In genomic region chr17:86505183-86505631, GRCm38 (mm10) we compare ENCODE assay signal across 8 mouse cellular contexts. TPM values are rescaled to one million over a fixed set of nuclear protein-coding genes. Genes with fewer than 3 reads are reported as not detected.
DNase-seq lines count a peak whose midpoint lies in the region.

Gm10309 (minus strand) TSS chr17:86505232.

- intact Hi-C loops in left cerebral cortex, postnatal 36 days (cut with DNase I) = no loop called here

- H3K27ac ChIP-seq in limb, embryonic 10.5 days = no peak within 1 kb of the TSS

- H3K9me3 ChIP-seq in limb, embryonic 10.5 days (replicated peaks) = no peaks in the 10 kb centered on the region

- H3K4me3 ChIP-seq in limb, embryonic 10.5 days = no peak within 1 kb of the TSS

- H3K27me3 ChIP-seq in limb, embryonic 10.5 days (ENCODE audit: low read depth, poor library complexity, severe bottlenecking) = no peaks in the 10 kb centered on the region

- peak; percentile 44 for DNase-seq in adrenal gland, adult 2 months
- no peak for DNase-seq in adrenal gland, postnatal 4 days (ENCODE audit: low spot score in 2 of 2)
- DNase-seq in NIH3T3 (ENCODE audit: low read depth) = peak; percentile 20
- peak; percentile 57 for DNase-seq in gastrocnemius, adult 8-10 months (ENCODE audit: low spot score in 2 of 2)
- peak; percentile 35 to 42 for DNase-seq in left cerebral cortex, postnatal 36 days (ENCODE audit: low spot score in 2 of 2)
- no peak for DNase-seq in limb, embryonic 10.5 days (ENCODE audit: low spot score)
- no peak for DNase-seq in thymus, postnatal 4 days
- no peak for DNase-seq in neural tube, embryonic 10.5 days (ENCODE audit: extremely low spot score, low spot score)

- H3K4me1 ChIP-seq in limb, embryonic 10.5 days = peaks cover 17% of the 10 kb centered on the region

- WGBS in limb, embryonic 10.5 days = 90% methylated on average over 8 of the region's 8 CpGs

- no peaks in the 10 kb centered on the region for H3K36me3 ChIP-seq in limb, embryonic 10.5 days

RNA-seq across cellular contexts. Expression of gene Gm10309, which starts in this region (rescaled TPM):
- total RNA-seq in adrenal gland, adult 2 months (2021) = not detected
- 0.19 TPM in 1 of 2 replicates, not detected in the other for polyA plus RNA-seq in adrenal gland, adult 2 months (2012; rRNA removed)
- under 1 TPM in 1 of 2 experiments, not detected in 1; 0.25 TPM for total RNA-seq in adrenal gland, postnatal 4 days (2021)
- total RNA-seq in gastrocnemius, adult 8-10 months (2022) = under 1 TPM in 1 of 4 experiments, not detected in 3; 0.24 TPM
- not detected for total RNA-seq in left cerebral cortex, postnatal 36 days (2021)
- 0.16 TPM in 2 replicates for polyA plus RNA-seq in limb, embryonic 10.5 days (2016; fragmentation: Nextera tagmentation; extraction: Ambion mirVana)

Comparison
In these comparisons a context has a peak if more than half of its experiments do, and no peak if none do; other contexts are left out.
1. Peak in DNase-seq in adrenal gland, adult 2 months; RNA of the gene not detected or under 1 TPM.
2. Peak in DNase-seq in gastrocnemius, adult 8-10 months; RNA of the gene not detected or under 1 TPM.
3. Peak in DNase-seq in left cerebral cortex, postnatal 36 days; RNA of the gene not detected or under 1 TPM.